Mouse (Mus musculus) midbrain, embryonic 15.5 days (tissue): ENCODE results near the gene Sox3. TPM values are rescaled to one million over a fixed set of nuclear protein-coding genes. Genes with fewer than 3 reads are reported as not detected.
A peak's percentile ranks its signal among the peaks of the same experiment; 100 is the strongest.

Experiments used
- ATAC-seq: fragments of 200-750 bp; cut with Nextera tagmentation; replicated peaks from 2 replicates; pipeline ENCODE4 v1.8.0; 2017; ENCODE audit warnings: moderate TSS enrichment
- H3K27ac ChIP-seq: fragments of 300-500 bp; sonication (generic); 2 replicates; pipeline ENCODE4 v1.5.1; 2015; ENCODE audit warnings: mild to moderate bottlenecking, inconsistent platforms
- H3K27me3 ChIP-seq: fragments of 300-500 bp; sonication (generic); replicated peaks from 2 replicates; pipeline ENCODE4 v1.6.1; 2015; ENCODE audit warnings: inconsistent platforms
- H3K36me3 ChIP-seq: fragments of 300-500 bp; sonication (generic); replicated peaks from 2 replicates; pipeline ENCODE4 v1.6.1; 2015; ENCODE audit warnings: inconsistent platforms
- H3K4me1 ChIP-seq: fragments of 300-500 bp; sonication (generic); 2 replicates; pipeline ENCODE4 v1.6.1; 2015; ENCODE audit warnings: inconsistent platforms
- H3K4me2 ChIP-seq: fragments of 300-500 bp; sonication (generic); 2 replicates; pipeline ENCODE4 v1.6.1; 2015; ENCODE audit warnings: inconsistent platforms, mild to moderate bottlenecking, moderate library complexity
- H3K4me3 ChIP-seq: fragments of 300-500 bp; sonication (generic); 2 replicates; pipeline ENCODE4 v1.5.1; 2015; ENCODE audit warnings: mild to moderate bottlenecking, inconsistent platforms
- H3K9ac ChIP-seq: fragments of 300-500 bp; sonication (generic); 2 replicates; pipeline ENCODE4 v1.6.1; 2015; ENCODE audit warnings: mild to moderate bottlenecking, inconsistent platforms
- H3K9me3 ChIP-seq: fragments of 300-500 bp; sonication (generic); 2 replicates; pipeline ENCODE4 v1.6.1; 2016; ENCODE audit warnings: inconsistent platforms
- WGBS: fragments of 180-500 bp; shearing (Covaris S2); methylation state at CpG from one replicate; pipeline ENCODE4 v1.1.7; 2015; ENCODE audit warnings: mixed read lengths; 5-methylcytosine and 5-hydroxymethylcytosine counted together
- polyA plus RNA-seq: library from polyadenylated mRNA; unstranded; fragments of >200 nt; fragmentation: Nextera tagmentation; extraction: Ambion mirVana; gene quantifications from 2 replicates; pipeline ENCODE4 v1.2.1, GENCODE M21; 2015

The Sox3 gene
- 1.9 TPM in 2 replicates for polyA plus RNA-seq

GRCm38 (mm10) chrX:60892801-60893681 lies at the start of gene Sox3:
TSS of gene Sox3 (minus strand) at chrX:60893430.
- 25% methylated on average over 76 of the region's 92 CpGs for WGBS
- Histone ChIP-seq H3K27me3 (peaks cover 10% of the 10 kb centered on the region), H3K4me3 (peak within 1 kb of the TSS; percentile 56), H3K9me3 (no peaks in the 10 kb centered on the region), H3K9ac (peak within 1 kb of the TSS; percentile 38), H3K36me3 (no peaks in the 10 kb centered on the region), H3K4me2 (peak within 1 kb of the TSS; percentile 72), H3K4me1 (peaks cover 19% of the 10 kb centered on the region; the same call in 1 of the 2 replicates), H3K27ac (peak within 1 kb of the TSS; percentile 68)
- ATAC-seq = peak; percentile 55

GRCm38 (mm10) chrX:60940225-60940624 lies 47.0 kb upstream of the Sox3 start:
- H3K4me3 ChIP-seq = no peak overlapping the region
- no peaks in the 10 kb centered on the region for H3K4me1 ChIP-seq
- no peaks in the 10 kb centered on the region for H3K27me3 ChIP-seq
- no peaks in the 10 kb centered on the region for H3K36me3 ChIP-seq
- no peak for ATAC-seq
- H3K9ac ChIP-seq = no peak overlapping the region
- H3K4me2 ChIP-seq = no peak overlapping the region
- WGBS = 79% methylated on average over 3 of the region's 3 CpGs
- H3K9me3 ChIP-seq = no peaks in the 10 kb centered on the region
- no peak overlapping the region for H3K27ac ChIP-seq

GRCm38 (mm10) chrX:60899546-60899945 lies 6.3 kb upstream of the Sox3 start:
- no peaks in the 10 kb centered on the region for H3K36me3 ChIP-seq
- 0 out of 2 replicates have a peak, but pooled peaks cover 3% of the 10 kb centered on the region for H3K4me1 ChIP-seq
- no peak overlapping the region for H3K9ac ChIP-seq
- H3K27ac ChIP-seq = no peak overlapping the region
- H3K27me3 ChIP-seq = peaks cover 9% of the 10 kb centered on the region
- H3K4me2 ChIP-seq = no peak overlapping the region
- no peak overlapping the region for H3K4me3 ChIP-seq
- 34% methylated on average over 4 of the region's 4 CpGs for WGBS
- no peak for ATAC-seq
- no peaks in the 10 kb centered on the region for H3K9me3 ChIP-seq

- no peaks in the 10 kb centered on the region for H3K9me3 ChIP-seq
- no peak overlapping the region for H3K27ac ChIP-seq
- H3K4me2 ChIP-seq = peak overlapping the region; percentile 27
- no peak overlapping the region for H3K9ac ChIP-seq
- WGBS = 17% methylated on average over 18 of the region's 18 CpGs
- no peak for ATAC-seq
- peaks cover 9% of the 10 kb centered on the region for H3K27me3 ChIP-seq
- 0 out of 2 replicates have a peak overlapping the region, but pooled peaks have one; percentile 3 for H3K4me3 ChIP-seq
- H3K36me3 ChIP-seq = no peaks in the 10 kb centered on the region
- peaks cover 12% of the 10 kb centered on the region; the same call in 1 of the 2 replicates for H3K4me1 ChIP-seq
Measured at GRCm38 (mm10) chrX:60898641-60899040, 5.4 kb upstream of the Sox3 start.

- H3K36me3 ChIP-seq = no peaks in the 10 kb centered on the region
- peaks cover 17% of the 10 kb centered on the region; the same call in 1 of the 2 replicates for H3K4me1 ChIP-seq
- no peaks in the 10 kb centered on the region for H3K9me3 ChIP-seq
- WGBS = 19% methylated on average over 13 of the region's 13 CpGs
- no peak overlapping the region for H3K9ac ChIP-seq
- no peak overlapping the region for H3K4me3 ChIP-seq
- H3K27me3 ChIP-seq = peaks cover 9% of the 10 kb centered on the region
- 0 out of 2 replicates have a peak overlapping the region, but pooled peaks have one; percentile 13 for H3K4me2 ChIP-seq
- no peak overlapping the region for H3K27ac ChIP-seq
- ATAC-seq = no peak
Measured at GRCm38 (mm10) chrX:60896296-60896695, 3.1 kb upstream of the Sox3 start.

GRCm38 (mm10) chrX:60895416-60895815 lies 2.2 kb upstream of the Sox3 start:
- 20% methylated on average over 11 of the region's 11 CpGs for WGBS
- Histone ChIP-seq H3K4me2 (peak overlapping the region; percentile 13), H3K9ac (no peak overlapping the region), H3K4me3 (peak overlapping the region; percentile 56), H3K27me3 (peaks cover 9% of the 10 kb centered on the region), H3K9me3 (no peaks in the 10 kb centered on the region), H3K4me1 (peaks cover 22% of the 10 kb centered on the region; the same call in 1 of the 2 replicates), H3K36me3 (no peaks in the 10 kb centered on the region), H3K27ac (no peak overlapping the region)
- no peak for ATAC-seq

GRCm38 (mm10) chrX:60893720-60894543 lies 702 bp upstream of the Sox3 start:
- Histone ChIP-seq H3K9me3 (no peaks in the 10 kb centered on the region), H3K9ac (no peak overlapping the region), H3K4me1 (peaks cover 22% of the 10 kb centered on the region; the same call in 1 of the 2 replicates), H3K4me3 (peak overlapping the region; percentile 56), H3K4me2 (peak overlapping the region; percentile 72), H3K36me3 (no peaks in the 10 kb centered on the region), H3K27me3 (peaks cover 9% of the 10 kb centered on the region), H3K27ac (peak overlapping the region; percentile 68)
- peak; percentile 21 for ATAC-seq
- 27% methylated on average over 58 of the region's 59 CpGs for WGBS

GRCm38 (mm10) chrX:60892098-60892800 lies 981 bp downstream of the Sox3 start:
- ATAC-seq = peak; percentile 84

GRCm38 (mm10) chrX:60891329-60892095 lies 1.7 kb downstream of the Sox3 start:
- peaks cover 19% of the 10 kb centered on the region; the same call in 1 of the 2 replicates for H3K4me1 ChIP-seq
- H3K27me3 ChIP-seq = peaks cover 6% of the 10 kb centered on the region; the same call in 1 of the 2 replicates
- WGBS = 22% methylated on average over 43 of the region's 43 CpGs
- H3K4me3 ChIP-seq = peak overlapping the region; percentile 56
- H3K9ac ChIP-seq = peak overlapping the region; percentile 38
- H3K9me3 ChIP-seq = no peaks in the 10 kb centered on the region
- H3K36me3 ChIP-seq = no peaks in the 10 kb centered on the region
- no peak for ATAC-seq
- H3K27ac ChIP-seq = no peak overlapping the region
- peak overlapping the region; percentile 72 for H3K4me2 ChIP-seq

More at GRCm38 (mm10) chrX:60892098-60892800, 981 bp downstream of the Sox3 start:
- peaks cover 13% of the 10 kb centered on the region for H3K27me3 ChIP-seq
- no peaks in the 10 kb centered on the region for H3K36me3 ChIP-seq
- no peaks in the 10 kb centered on the region for H3K9me3 ChIP-seq
- 26% methylated on average over 73 of the region's 102 CpGs for WGBS
- peak overlapping the region; percentile 56 for H3K4me3 ChIP-seq
- H3K27ac ChIP-seq = peak overlapping the region; percentile 54; the same call in 1 of the 2 replicates
- H3K4me1 ChIP-seq = peaks cover 19% of the 10 kb centered on the region; the same call in 1 of the 2 replicates
- peak overlapping the region; percentile 38 for H3K9ac ChIP-seq
- H3K4me2 ChIP-seq = peak overlapping the region; percentile 72

GRCm38 (mm10) chrX:60890651-60891050 lies 2.6 kb downstream of the Sox3 start:
- 19% methylated on average over 18 of the region's 18 CpGs for WGBS
- Histone ChIP-seq H3K27ac (no peak overlapping the region), H3K9me3 (no peaks in the 10 kb centered on the region), H3K4me2 (peak overlapping the region; percentile 72), H3K9ac (no peak overlapping the region), H3K36me3 (no peaks in the 10 kb centered on the region), H3K4me3 (peak overlapping the region; percentile 56), H3K4me1 (peaks cover 19% of the 10 kb centered on the region; the same call in 1 of the 2 replicates), H3K27me3 (0 out of 2 replicates have a peak, but pooled peaks cover 4% of the 10 kb centered on the region)
- no peak for ATAC-seq
